Mouse (Mus musculus) erythroid progenitor cell, adult 5-6 weeks (primary cell): ENCODE results near the gene Acot6. TPM values are rescaled to one million over a fixed set of nuclear protein-coding genes. Genes with fewer than 3 reads are reported as not detected.

Experiments
- ATAC-seq: replicated peaks from 2 replicates; pipeline ENCODE4 v1.8.0; 2016; ENCODE audit warnings: moderate number of reproducible peaks, mild to moderate bottlenecking, moderate TSS enrichment, inconsistent platforms; ENCODE audit not compliant: poor library complexity, low FRiP score, severe bottlenecking
- total RNA-seq, 2 experiments: library from RNA; stranded (forward) in 1 of 2; stranded (reverse) in 1 of 2; fragments of 150-400 nt in 1 of 2; fragments of 186-747, 209-891 nt in 1 of 2; gene quantifications; 2 replicates each; pipeline versions ENCODE4 v1.2.3 to v1.2.4; 2015 to 2017; ENCODE audit warnings: low replicate concordance in 2 of 2

Gene Acot6
- total RNA-seq, 2 experiments from 2014 or later: not detected

- ATAC-seq: no peak
Measured at GRCm38 (mm10) chr12:84099605-84100004, 849 bp upstream of the Acot6 start.

- ATAC-seq: no peak
Measured at GRCm38 (mm10) chr12:84100071-84100470, 383 bp upstream of the Acot6 start.

GRCm38 (mm10) chr12:84101493-84101845 lies 1.0 kb downstream of the Acot6 start:
- no peak for ATAC-seq

GRCm38 (mm10) chr12:84107012-84107411 lies 6.6 kb downstream of the Acot6 start:
- ATAC-seq: no peak

- no peak for ATAC-seq
Measured at GRCm38 (mm10) chr12:84107692-84108091, 7.2 kb downstream of the Acot6 start.

- ATAC-seq: no peak
Measured at GRCm38 (mm10) chr12:84109924-84110323, 9.5 kb downstream of the Acot6 start.

- no peak for ATAC-seq
Measured at GRCm38 (mm10) chr12:84110814-84111213, 10.4 kb downstream of the Acot6 start.

GRCm38 (mm10) chr12:84113676-84114075 lies 13.2 kb downstream of the Acot6 start:
- ATAC-seq: no peak

- peak; percentile 80 for ATAC-seq
Measured at GRCm38 (mm10) chr12:84114153-84114994, 13.9 kb downstream of the Acot6 start, which contains the start of gene Dnal1. Dnal1 (plus strand) TSS chr12:84114366.

GRCm38 (mm10) chr12:84119584-84119983 lies 19.1 kb downstream of the Acot6 start:
- ATAC-seq: no peak

GRCm38 (mm10) chr12:84125892-84126291 lies 25.4 kb downstream of the Acot6 start:
- no peak for ATAC-seq

- ATAC-seq: no peak
Measured at GRCm38 (mm10) chr12:84126899-84127298, 26.4 kb downstream of the Acot6 start.

- no peak for ATAC-seq
Measured at GRCm38 (mm10) chr12:84128576-84128975, 28.1 kb downstream of the Acot6 start.

GRCm38 (mm10) chr12:84129931-84130330 lies 29.5 kb downstream of the Acot6 start:
- ATAC-seq: no peak

GRCm38 (mm10) chr12:84132265-84132664 lies 31.8 kb downstream of the Acot6 start:
- peak; percentile 83 for ATAC-seq

- ATAC-seq: no peak
Measured at GRCm38 (mm10) chr12:84137131-84137530, 36.7 kb downstream of the Acot6 start.

GRCm38 (mm10) chr12:84140135-84140534 lies 39.7 kb downstream of the Acot6 start:
- no peak for ATAC-seq

GRCm38 (mm10) chr12:84141271-84141670 lies 40.8 kb downstream of the Acot6 start:
- ATAC-seq: no peak

- no peak for ATAC-seq
Measured at GRCm38 (mm10) chr12:84142281-84143050, 42.0 kb downstream of the Acot6 start.

GRCm38 (mm10) chr12:84147954-84148621 lies 47.6 kb downstream of the Acot6 start, which contains the start of gene Pnma1:
Pnma1 (minus strand) TSS chr12:84148489.
- ATAC-seq: peak; percentile 68
